Mouse (Mus musculus): ENCODE measurements around the gene Il31ra.

The Il31ra gene

GRCm38 (mm10) chr13:112560554-112561138 lies 33.5 kb downstream of the Il31ra start:
- no peak for DNase-seq (ENCODE audit: low read depth, low spot score)

DNA sequence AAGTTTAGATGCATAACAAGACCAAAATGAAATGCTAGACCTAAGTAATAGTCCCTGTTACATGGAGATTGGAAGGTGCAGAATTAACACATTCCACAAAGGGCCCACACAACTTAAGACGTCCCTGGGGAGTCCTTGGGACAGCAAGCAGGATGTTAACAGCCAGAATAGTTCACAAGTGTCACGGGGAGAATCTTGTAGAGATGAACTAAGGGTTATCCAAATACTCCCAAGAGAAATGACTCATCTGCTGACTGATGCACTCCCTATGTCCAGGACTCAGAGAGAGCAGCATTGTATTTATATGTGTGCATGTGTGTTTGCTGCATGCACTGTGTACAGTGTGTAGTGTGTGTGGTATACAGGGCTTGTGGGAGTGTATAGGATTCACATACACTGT lies 37.7 kb downstream of the Il31ra start:
- no peak for DNase-seq (ENCODE audit: low read depth, low spot score)

- DNase-seq (ENCODE audit: low read depth, low spot score): no peak
Measured at GRCm38 (mm10) chr13:112553304-112553703, 40.9 kb downstream of the Il31ra start.

DNA sequence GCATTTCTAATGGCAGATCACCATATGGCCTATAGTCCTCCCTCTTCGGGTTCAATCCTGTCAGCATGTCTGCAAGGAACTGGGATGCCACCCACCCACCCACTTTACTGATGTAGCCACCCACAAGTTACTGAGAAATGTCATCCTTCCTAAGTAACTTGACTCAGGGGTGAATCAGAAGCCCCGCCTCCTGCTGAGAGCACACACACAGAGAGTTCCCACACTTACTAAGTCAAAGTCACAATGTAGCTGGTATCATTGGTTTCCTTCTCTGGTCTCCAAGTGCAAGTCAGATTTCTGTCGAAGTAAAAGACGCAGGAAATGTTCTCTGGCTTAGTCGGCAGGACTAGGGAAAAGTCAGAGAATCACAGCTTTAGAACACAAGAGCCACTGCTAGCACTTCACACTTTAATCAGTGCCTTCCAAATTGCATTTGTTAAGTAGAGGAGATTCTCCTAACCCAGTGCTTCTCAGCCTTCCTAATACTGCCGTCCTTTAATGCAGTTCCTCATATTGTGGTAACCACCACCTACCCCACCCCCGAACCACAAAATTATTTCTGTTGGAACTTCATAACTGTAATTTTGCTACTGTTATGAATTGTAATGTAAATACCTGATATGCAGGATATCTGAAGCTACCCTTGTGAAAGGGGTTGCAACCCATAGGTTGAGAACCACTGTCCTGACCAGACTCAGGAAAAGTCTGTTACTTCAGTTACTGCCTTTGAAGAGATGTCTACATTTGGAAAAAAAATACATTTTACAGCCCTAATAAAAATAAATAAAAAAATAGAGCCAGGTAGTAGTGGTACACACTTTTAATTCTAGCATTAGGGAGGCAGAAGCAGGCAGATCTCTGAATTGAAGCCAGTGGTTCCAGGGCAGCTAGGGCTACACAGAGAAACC lies 42.3 kb downstream of the Il31ra start:
- DNase-seq (ENCODE audit: low read depth, low spot score): no peak

GRCm38 (mm10) chr13:112541223-112541975 lies 52.8 kb downstream of the Il31ra start:
- no peak for DNase-seq (ENCODE audit: low read depth, low spot score)

DNA sequence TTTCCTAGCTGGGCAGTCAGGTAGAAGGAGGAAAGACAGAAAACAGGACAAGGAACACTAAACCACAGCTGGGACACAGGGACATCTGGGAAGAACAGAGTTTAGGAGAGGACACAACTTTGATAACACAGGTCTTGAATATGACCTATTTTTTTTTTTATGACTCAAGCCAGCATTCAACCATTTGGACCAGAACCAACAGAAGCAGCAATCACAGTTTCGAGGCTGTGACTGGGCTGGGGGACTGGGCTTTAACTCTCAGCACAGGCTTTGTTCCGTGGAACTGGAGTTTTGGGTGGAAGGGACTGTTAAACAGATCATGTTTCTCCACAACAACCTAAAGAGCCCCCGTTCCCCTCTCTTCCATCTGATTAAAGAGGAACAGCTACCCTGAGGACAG lies 53.5 kb downstream of the Il31ra start:
- DNase-seq (ENCODE audit: low read depth, low spot score): no peak

GRCm38 (mm10) chr13:112537065-112537464 lies 57.1 kb downstream of the Il31ra start:
- DNase-seq (ENCODE audit: low read depth, low spot score): no peak

DNA sequence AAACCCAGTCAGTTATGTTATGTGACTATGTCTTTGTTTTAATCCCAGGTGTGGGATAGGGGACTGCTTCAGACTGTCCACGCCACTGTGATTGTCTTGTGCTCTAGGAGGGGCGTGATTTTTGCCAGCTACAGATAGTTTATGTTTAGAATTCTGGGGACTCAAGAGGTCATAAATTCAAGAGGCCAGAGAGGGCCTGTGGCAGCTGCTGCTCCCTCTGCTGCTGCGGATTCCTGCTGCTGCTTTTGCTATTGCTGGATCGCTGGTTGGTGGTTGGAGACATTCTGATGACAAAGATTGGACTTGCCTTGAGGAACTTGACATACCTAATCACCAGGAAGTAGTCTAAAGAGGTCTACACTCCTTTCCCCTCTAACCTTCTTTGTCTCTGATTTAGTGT lies 57.5 kb downstream of the Il31ra start:
- no peak for DNase-seq (ENCODE audit: low read depth, low spot score)

DNA sequence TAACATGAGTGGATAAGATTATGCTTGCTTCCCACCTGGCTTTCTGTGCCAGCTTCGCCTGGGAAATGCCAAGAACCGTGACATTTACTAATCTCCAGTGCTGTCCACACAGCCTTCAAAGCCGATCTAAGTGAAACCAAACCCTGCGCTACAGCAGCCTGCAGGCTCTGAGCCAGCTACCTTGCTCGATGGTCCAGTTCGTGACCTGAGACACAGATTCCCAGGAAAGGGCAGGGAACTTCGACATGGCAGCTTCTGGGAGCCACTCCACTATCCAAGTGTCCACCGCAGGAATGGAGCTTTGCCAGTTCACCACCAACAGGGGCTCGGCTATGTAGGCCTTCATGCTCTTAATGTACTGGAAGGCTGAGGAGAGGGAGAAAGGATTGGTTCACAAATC lies 60.6 kb downstream of the Il31ra start:
- no peak for DNase-seq (ENCODE audit: low read depth, low spot score)

- no peak for DNase-seq (ENCODE audit: low read depth, low spot score)
Measured at GRCm38 (mm10) chr13:112532235-112532634, 61.9 kb downstream of the Il31ra start.

DNA sequence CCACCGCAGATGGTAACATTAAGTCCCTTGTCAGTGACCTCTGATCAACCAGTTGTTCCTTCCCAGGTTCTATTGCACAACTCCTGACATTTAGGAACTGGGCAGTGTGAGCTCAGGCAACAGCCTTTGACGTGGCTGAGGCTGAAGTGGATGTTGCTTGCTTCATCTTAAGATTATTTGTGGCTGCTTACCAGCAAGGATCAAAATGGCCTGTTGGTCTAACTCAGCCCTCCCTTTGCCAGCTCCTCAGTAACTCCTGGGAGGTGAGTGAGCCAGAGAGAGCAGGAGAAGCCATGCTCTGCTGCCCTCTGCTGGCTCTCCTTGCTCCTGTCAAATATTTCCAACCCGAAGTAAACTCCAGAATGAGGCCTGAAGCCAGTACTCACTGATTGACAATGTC lies 64.3 kb downstream of the Il31ra start:
- peak; percentile 78 for DNase-seq (ENCODE audit: low read depth, low spot score)

DNA sequence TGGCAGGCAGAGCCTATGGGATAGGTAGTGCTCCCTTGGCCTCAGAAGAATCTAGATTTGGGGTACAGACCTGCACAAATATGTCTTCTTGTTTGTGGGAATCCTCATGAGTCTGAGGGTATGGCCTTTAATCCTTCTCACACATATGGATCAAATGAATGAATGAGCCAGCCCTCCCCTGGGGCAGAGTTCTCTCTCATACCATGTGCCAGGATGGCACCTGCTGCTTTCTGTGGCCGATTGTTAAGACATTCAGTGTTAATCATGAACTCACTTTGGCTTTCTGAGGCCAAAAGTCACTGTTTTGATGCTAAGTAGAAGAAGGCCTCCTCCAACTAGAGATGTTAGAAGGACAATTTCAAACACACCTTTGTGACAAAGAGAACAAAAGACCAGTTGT lies 67.0 kb downstream of the Il31ra start:
- DNase-seq (ENCODE audit: low read depth, low spot score): no peak

DNA sequence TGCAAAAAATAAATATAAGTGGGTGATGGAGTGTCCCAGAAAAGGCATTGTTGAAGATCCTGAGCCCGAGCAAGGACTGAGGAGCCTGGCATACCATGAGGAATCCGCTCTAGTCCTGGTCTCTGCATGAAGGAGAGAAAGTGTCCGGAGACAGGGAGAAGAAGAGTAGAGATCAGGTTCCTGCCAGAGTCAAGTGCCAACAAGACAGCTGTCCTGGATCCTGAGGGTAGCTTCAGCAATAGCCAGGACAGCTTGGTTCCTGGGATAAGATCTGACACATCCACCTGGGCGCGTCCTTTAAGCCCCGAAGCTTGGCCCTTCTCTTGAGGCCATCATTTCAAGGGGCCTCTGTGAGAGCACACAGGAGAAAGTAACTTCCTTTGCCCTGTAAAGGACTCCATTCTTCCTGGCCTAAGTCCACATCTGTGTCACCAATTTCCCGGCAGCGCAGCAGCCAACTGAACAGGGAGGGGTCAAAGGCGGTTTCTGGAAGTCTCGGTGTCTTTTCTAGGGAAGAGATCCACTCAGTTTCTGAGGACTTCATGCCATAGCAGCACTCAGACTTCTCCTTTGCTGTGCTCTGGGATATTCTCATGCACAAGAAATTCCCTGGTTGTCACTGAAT lies 70.7 kb downstream of the Il31ra start:
- no peak for DNase-seq (ENCODE audit: low read depth, low spot score)

GRCm38 (mm10) chr13:112522896-112523295 lies 71.3 kb downstream of the Il31ra start:
- no peak for DNase-seq (ENCODE audit: low read depth, low spot score)

GRCm38 (mm10) chr13:112522261-112522660 lies 71.9 kb downstream of the Il31ra start:
- DNase-seq (ENCODE audit: low read depth, low spot score): no peak

DNA sequence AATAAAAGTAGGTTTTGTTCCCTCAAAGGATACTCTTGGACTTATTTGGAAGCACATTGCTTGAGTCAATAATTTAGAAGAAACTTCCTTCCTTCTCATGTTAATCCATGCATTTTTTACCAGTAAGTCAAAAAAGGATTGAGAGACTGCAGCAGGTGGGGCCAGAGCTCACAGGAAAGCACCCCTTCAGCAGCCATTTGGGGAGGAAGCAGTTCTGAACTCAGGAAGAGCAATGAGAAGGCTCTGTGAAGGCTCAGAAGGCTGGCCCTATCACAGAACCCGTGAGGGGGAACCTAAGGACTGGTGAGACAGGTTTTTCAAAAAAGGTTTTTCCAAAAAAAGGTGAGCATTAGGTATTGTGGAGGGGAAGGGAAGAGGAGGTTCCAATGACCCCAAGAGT lies 79.6 kb downstream of the Il31ra start:
- no peak for DNase-seq (ENCODE audit: low read depth, low spot score)

GRCm38 (mm10) chr13:112512824-112513223 lies 81.3 kb downstream of the Il31ra start:
- DNase-seq (ENCODE audit: low read depth, low spot score): no peak

DNA sequence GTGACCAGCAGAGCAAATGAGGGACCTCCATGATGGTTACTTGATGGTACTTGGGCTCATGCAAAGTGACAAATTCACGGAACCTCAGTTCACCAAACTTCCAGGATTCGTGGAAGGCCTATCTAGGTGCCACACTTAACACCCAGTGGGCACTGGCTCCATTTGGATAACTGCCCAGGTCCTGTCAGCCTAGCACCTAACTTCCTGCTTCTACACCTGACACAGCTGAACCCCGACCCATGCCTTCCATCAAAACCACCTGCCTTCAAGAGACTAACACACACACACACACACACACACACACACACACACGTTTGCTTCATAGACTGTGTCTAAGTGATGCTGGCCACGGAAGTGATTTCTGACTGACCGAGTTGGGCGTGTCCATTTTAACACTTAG lies 82.3 kb downstream of the Il31ra start:
- no peak for DNase-seq (ENCODE audit: low read depth, low spot score)

GRCm38 (mm10) chr13:112511261-112511660 lies 82.9 kb downstream of the Il31ra start:
- DNase-seq (ENCODE audit: low read depth, low spot score): peak; percentile 39

DNA sequence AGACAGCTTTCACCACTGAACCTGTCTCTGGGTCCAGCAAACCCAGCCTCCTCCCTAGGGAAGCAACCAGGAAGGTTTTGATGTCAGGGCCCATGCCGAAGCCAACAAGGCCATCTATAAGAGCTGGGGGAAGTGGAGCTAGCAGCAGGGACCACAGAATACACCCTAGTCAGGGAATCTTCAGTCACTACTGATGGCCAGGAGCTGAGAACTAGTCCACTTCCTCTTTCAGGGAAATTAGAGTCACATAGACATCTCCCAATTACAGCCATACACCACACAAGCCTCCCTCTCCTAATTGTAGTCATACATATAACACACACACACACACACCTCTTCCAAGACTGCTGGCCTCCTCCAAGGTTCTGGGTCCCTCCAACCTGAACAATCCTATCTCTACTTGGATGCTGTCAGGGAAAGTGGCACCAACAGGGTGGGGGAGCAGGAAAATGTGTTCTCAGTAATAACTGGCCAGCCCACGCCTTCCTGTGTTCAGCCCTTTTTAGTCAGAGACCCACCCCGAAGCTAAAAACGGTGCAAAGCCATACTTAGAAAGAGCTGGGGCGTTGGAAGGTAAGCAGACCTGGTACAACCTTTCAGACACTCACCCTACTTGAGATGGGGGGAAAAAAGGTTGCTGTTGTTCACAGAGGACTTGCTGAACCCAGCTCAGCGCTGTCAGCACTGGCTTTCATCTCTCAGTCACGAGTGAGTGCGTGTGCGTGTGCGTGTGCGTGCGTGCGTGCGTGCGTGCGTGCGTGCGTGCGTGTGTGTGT lies 83.5 kb downstream of the Il31ra start:
- peak; percentile 38 for DNase-seq (ENCODE audit: low read depth, low spot score)

DNA sequence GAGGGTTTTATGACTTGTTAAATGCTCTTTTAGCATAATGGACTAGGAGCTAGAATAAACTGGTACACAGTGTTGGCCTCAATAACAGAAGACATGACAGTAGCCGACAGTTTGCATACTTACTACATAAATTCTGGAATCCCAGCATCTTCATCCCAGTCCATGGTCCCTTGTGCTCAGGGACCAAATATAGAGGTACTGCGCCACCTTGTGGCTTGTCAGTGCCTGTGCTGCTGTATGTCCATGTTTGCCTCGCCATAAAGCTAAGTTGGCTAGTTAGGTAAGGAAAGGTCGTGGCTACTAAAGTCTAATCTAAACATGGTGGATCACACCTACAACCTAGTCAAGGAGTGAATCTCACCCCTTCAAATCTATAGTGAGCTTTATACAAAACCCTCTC lies 84.7 kb downstream of the Il31ra start:
- DNase-seq (ENCODE audit: low read depth, low spot score): peak; percentile 83
